In the genomic region with DNA sequence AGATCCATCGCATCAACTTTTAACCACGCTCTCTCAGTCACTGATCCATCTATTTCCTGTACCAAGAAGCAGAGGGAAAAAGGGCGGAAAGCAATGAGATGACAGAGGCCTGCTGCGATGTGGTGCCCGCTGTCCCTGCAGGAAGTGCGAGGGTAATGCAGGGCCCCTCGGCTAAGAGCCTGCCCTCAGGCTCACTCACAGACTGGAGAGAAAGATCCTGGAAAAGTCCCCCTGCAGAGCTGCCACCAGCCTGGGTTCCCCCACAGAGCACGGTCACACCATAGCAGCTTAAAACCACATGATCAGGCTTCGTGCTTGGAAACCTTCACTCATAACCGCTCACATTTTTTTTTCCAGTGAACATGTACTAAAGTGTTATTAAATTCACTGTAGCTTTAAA, we compare ENCODE assay signal across 9 mouse cellular contexts. TPM values are rescaled to one million over a fixed set of nuclear protein-coding genes. Genes with fewer than 3 reads are reported as not detected.
DNase-seq lines count a peak whose midpoint lies in the region; ATAC-seq and TF ChIP-seq lines count a peak whose summit lies in the region.
"Had no signal": no experiment of that assay in that cellular context is flagged by ENCODE, and none has a peak within 500 bp of the region (broad histone marks: within the 10 kb centered on the region; RNA-seq: fewer than 3 reads in every experiment).

No protein-coding gene starts in this region.

- peak overlapping the region; percentile 71 for H3K27ac ChIP-seq in heart, embryonic 13.5 days (replicated peaks)
- peak overlapping the region; percentile 67 for H3K27ac ChIP-seq in heart, postnatal 0 days (ENCODE audit: low read depth)

- ATAC-seq in heart, embryonic 13.5 days (ENCODE audit: extremely low read depth, insufficient number of reproducible peaks, low FRiP score, low TSS enrichment): 0 out of 2 replicates have a peak, but pooled peaks have one; percentile 17
- ATAC-seq in heart, postnatal 0 days (ENCODE audit: insufficient read depth, low read depth): peak; percentile 69
- ATAC-seq in megakaryocyte progenitor cell, adult 5-6 weeks (replicated peaks; ENCODE audit: poor library complexity): peak; percentile 50; the same call in 1 of the 2 replicates

- peaks cover 26% of the 10 kb centered on the region for H3K4me1 ChIP-seq in heart, embryonic 13.5 days
- H3K4me1 ChIP-seq in heart, postnatal 0 days (ENCODE audit: control insufficient read depth, insufficient read depth): peaks cover 16% of the 10 kb centered on the region

- no peak overlapping the region for H3K4me3 ChIP-seq in heart, embryonic 13.5 days
- no peak overlapping the region for H3K4me3 ChIP-seq in heart, postnatal 0 days (ENCODE audit: low read depth, low read length)
- H3K4me3 ChIP-seq: erythroblast, embryonic 14.5 days had no signal

- peak overlapping the region; percentile 49 for H3K4me2 ChIP-seq in heart, embryonic 13.5 days
- peak overlapping the region; percentile 28; the same call in 1 of the 2 replicates for H3K4me2 ChIP-seq in heart, postnatal 0 days (ENCODE audit: low read depth, low read length)

- whole genome bisulfite sequencing in heart, embryonic 13.5 days: 20% methylated on average over 10 of the region's 10 CpGs
- 11% methylated on average over 10 of the region's 10 CpGs for WGBS in heart, postnatal 0 days

- no peaks in the 10 kb centered on the region for H3K27me3 ChIP-seq in heart, embryonic 13.5 days (replicated peaks)
- no peaks in the 10 kb centered on the region for H3K27me3 ChIP-seq in heart, postnatal 0 days (ENCODE audit: control insufficient read depth, insufficient read depth, low read length)

- peaks cover 30% of the 10 kb centered on the region for H3K36me3 ChIP-seq in heart, embryonic 13.5 days
- peaks cover 18% of the 10 kb centered on the region for H3K36me3 ChIP-seq in heart, postnatal 0 days (replicated peaks; ENCODE audit: control insufficient read depth, insufficient read depth, low read length)

- H3K9ac ChIP-seq in heart, embryonic 13.5 days: peak overlapping the region; percentile 70
- H3K9ac ChIP-seq in heart, postnatal 0 days (replicated peaks; ENCODE audit: low read depth, low read length): 0 out of 2 replicates have a peak overlapping the region, but pooled peaks have one; percentile 10

- TF ChIP-seq EP300 in heart, postnatal 0 days (IDR thresholded peaks at IDR 0.05; ENCODE audit: low read depth): no peak

- TF ChIP-seq CTCF in heart, postnatal 0 days (IDR thresholded peaks at IDR 0.05; ENCODE audit: low read depth): peak; percentile 52

- no peaks in the 10 kb centered on the region; the same call in 1 of the 2 replicates for H3K9me3 ChIP-seq in heart, embryonic 13.5 days
- H3K9me3 ChIP-seq in heart, postnatal 0 days (replicated peaks; ENCODE audit: control insufficient read depth, low read length): no peaks in the 10 kb centered on the region

- DNase-seq in heart, adult 8-10 months (ENCODE audit: low spot score): no peak
- peak; percentile 42 for DNase-seq in ZHBTc4 (ENCODE audit: low read depth, low spot score)
- peak; percentile 66 for DNase-seq in heart, postnatal 0 days (ENCODE audit: low spot score)
- no peak for DNase-seq in B cell, adult 2 months
- no peak for DNase-seq in adrenal gland, adult 2 months
- no peak for DNase-seq in right cerebral cortex, adult 18-20 months

RNA-seq across cellular contexts. Expression of gene Auh, which starts 25.7 kb away (rescaled TPM):
- 49.1 and 57.4 TPM in 2 replicates for polyA plus RNA-seq in heart, embryonic 13.5 days (2015; fragmentation: Nextera tagmentation; extraction: Ambion mirVana)
- 100 to 1,000 TPM; 149 to 181 (median 160) TPM for total RNA-seq in heart, adult 8-10 months (2022)
- total RNA-seq in heart, postnatal 0 days (2014; rRNA removed; ENCODE audit: low replicate concordance): 56.4 and 61.3 TPM in 2 replicates
- polyA plus RNA-seq in heart, postnatal 0 days (2015; fragmentation: Nextera tagmentation; extraction: Ambion mirVana): 60.7 and 63.5 TPM in 2 replicates
- total RNA-seq in megakaryocyte progenitor cell, adult 5-6 weeks (2015): 34.3 and 35.9 TPM in 2 replicates
- total RNA-seq in megakaryocyte progenitor cell, adult 5-6 weeks (2017): 32.4 and 34.3 TPM in 2 replicates
- total RNA-seq in adrenal gland, adult 2 months (2021): 100 to 1,000 TPM; 119 to 135 TPM
- 28.9 and 36.9 TPM in 2 replicates for polyA plus RNA-seq in adrenal gland, adult 2 months (2012; rRNA removed)

Comparison
In these comparisons a context has a peak if more than half of its experiments do, and no peak if none do; other contexts are left out.
1. DNase-seq: peak in ZHBTc4 (single experiment) and heart, postnatal 0 days (single experiment); none in heart, adult 8-10 months (single experiment), B cell, adult 2 months (0 of 2), adrenal gland, adult 2 months (single experiment) and right cerebral cortex, adult 18-20 months (single experiment).
2. ATAC-seq: peak in every context shown above with its lines; median percentile 69 in heart, postnatal 0 days; 50 in megakaryocyte progenitor cell, adult 5-6 weeks; 17 in heart, embryonic 13.5 days.